Mouse (Mus musculus) right cerebral cortex, adult 18-20 months (tissue): Measurements from ENCODE around the gene Sh3bgrl.
A peak's percentile ranks its signal among the peaks of the same experiment; 100 is the strongest.
"Not testable (repeated sequence)": the region's sequence is repeated elsewhere in the genome, so short reads cannot be mapped to it uniquely, and the experiment has no call there.

ENCODE experiments used
- DNase-seq: peaks from one replicate; pipeline ENCODE4 v3.0.0; 2022; ENCODE audit warnings: mixed read lengths

The Sh3bgrl gene

GRCm38 (mm10) chrX:109095245-109096242, at the start of gene Sh3bgrl:
Gene Sh3bgrl, plus strand, starts transcription at chrX:109095365.
- DNase-seq: peak; percentile 51

- no peak for DNase-seq
Observed at GRCm38 (mm10) chrX:109047773-109048172, 47.4 kb upstream of the Sh3bgrl start.

GRCm38 (mm10) chrX:109071719-109072118, 23.4 kb upstream of the Sh3bgrl start:
- no peak for DNase-seq

GRCm38 (mm10) chrX:109075716-109076115, 19.4 kb upstream of the Sh3bgrl start:
- DNase-seq: no peak

GRCm38 (mm10) chrX:109076355-109076754, 18.8 kb upstream of the Sh3bgrl start:
- DNase-seq: peak; percentile 8

- not testable (repeated sequence) for DNase-seq
Observed at GRCm38 (mm10) chrX:109079354-109079753, 15.8 kb upstream of the Sh3bgrl start.

- DNase-seq: no peak
Observed at GRCm38 (mm10) chrX:109087073-109087472, 8.1 kb upstream of the Sh3bgrl start.

GRCm38 (mm10) chrX:109094800-109095199, 365 bp upstream of the Sh3bgrl start:
- DNase-seq: no peak

GRCm38 (mm10) chrX:109098511-109098910, 3.3 kb downstream of the Sh3bgrl start:
- no peak for DNase-seq

- DNase-seq: no peak
Observed at GRCm38 (mm10) chrX:109100441-109100840, 5.3 kb downstream of the Sh3bgrl start.

GRCm38 (mm10) chrX:109108117-109108805, 13.1 kb downstream of the Sh3bgrl start:
- DNase-seq: no peak

- DNase-seq: no peak
Observed at GRCm38 (mm10) chrX:109112885-109113284, 17.7 kb downstream of the Sh3bgrl start.

- DNase-seq: no peak
Observed at GRCm38 (mm10) chrX:109113401-109114280, 18.5 kb downstream of the Sh3bgrl start.

GRCm38 (mm10) chrX:109119829-109120826, 25.0 kb downstream of the Sh3bgrl start:
- no peak for DNase-seq

GRCm38 (mm10) chrX:109121161-109121560, 26.0 kb downstream of the Sh3bgrl start:
- DNase-seq: no peak

GRCm38 (mm10) chrX:109122670-109123069, 27.5 kb downstream of the Sh3bgrl start:
- DNase-seq: no peak

- no peak for DNase-seq
Observed at GRCm38 (mm10) chrX:109123762-109124161, 28.6 kb downstream of the Sh3bgrl start.

GRCm38 (mm10) chrX:109126847-109127246, 31.7 kb downstream of the Sh3bgrl start:
- no peak for DNase-seq

GRCm38 (mm10) chrX:109127551-109128088, 32.5 kb downstream of the Sh3bgrl start:
- DNase-seq: no peak

GRCm38 (mm10) chrX:109130066-109130465, 34.9 kb downstream of the Sh3bgrl start:
- no peak for DNase-seq

- no peak for DNase-seq
Observed at GRCm38 (mm10) chrX:109131834-109132233, 36.7 kb downstream of the Sh3bgrl start.
